Mouse (Mus musculus): ENCODE results near the gene Sik1. TPM values are rescaled to one million over a fixed set of nuclear protein-coding genes. Genes with fewer than 3 reads are reported as not detected.
A peak's percentile ranks its signal among the peaks of the same experiment; 100 is the strongest.

Gene Sik1
- polyA plus RNA-seq, 1 experiment from 2014 or later = 8.8 TPM

GRCm38 (mm10) chr17:31834320-31835065 lies 21.1 kb downstream of the Sik1 start:
- Histone ChIP-seq H3K36me3 (no peaks in the 10 kb centered on the region), H3K9ac (no peak overlapping the region), H3K9me3 (no peaks in the 10 kb centered on the region), H3K27ac (peak overlapping the region; percentile 58), H3K4me3 (replicated peaks) (no peak overlapping the region), H3K27me3 (replicated peaks) (no peaks in the 10 kb centered on the region), H3K4me1 (replicated peaks) (peaks cover 36% of the 10 kb centered on the region), H3K4me2 (replicated peaks) (no peak overlapping the region)
- 65% methylated on average over 6 of the region's 6 CpGs for WGBS
- ATAC-seq = peak; percentile 70

DNA sequence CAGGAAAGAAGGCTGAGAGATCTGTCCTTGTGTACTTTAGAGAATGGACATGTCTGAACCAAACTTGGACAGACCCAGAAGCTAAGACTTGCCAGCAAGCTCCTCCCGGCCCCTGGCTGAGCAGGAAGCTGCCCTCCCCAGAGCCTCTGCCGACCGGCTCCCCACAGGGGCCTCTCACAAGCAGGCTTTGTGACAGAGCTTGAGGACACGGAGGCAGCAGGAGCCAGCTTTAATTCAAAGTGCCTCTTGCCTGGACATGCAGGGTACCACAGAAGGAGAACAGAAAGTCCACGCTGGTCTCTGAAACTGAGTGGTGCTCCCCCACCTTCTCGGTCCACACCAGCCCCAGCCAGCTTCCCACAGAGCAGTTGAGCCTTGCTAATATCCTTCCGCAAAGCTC lies 21.9 kb downstream of the Sik1 start:
- H3K27me3 ChIP-seq (replicated peaks) = no peaks in the 10 kb centered on the region
- peak; percentile 62; the same call in 1 of the 2 replicates for ATAC-seq
- WGBS = 30% methylated on average over 7 of the region's 7 CpGs

DNA sequence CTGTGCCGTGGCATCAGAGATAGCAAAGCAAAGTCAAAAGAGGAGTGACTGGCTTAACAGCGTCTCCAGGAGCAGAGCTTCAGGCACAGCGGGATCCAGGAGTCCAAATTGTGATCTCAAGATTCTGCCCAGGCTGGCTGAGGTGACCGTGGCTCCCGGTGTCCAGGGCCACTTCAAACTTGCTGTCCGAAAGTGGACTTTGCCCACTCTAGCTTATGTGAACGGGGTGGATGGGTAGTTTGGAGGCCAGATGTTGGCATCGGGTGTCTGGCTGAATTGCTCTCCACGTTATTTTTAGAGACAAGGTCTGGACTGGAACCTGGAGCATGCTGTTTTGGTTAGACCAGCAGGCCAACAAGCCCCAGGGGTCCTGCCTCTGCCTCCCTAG lies 23.0 kb downstream of the Sik1 start:
- Histone ChIP-seq H3K9me3 (no peaks in the 10 kb centered on the region), H3K4me2 (replicated peaks) (no peak overlapping the region), H3K27ac (no peak overlapping the region), H3K4me3 (replicated peaks) (no peak overlapping the region), H3K9ac (no peak overlapping the region), H3K4me1 (replicated peaks) (peaks cover 39% of the 10 kb centered on the region), H3K27me3 (replicated peaks) (no peaks in the 10 kb centered on the region), H3K36me3 (no peaks in the 10 kb centered on the region)
- no peak for ATAC-seq
- 91% methylated on average over 9 of the region's 9 CpGs for WGBS

More for the DNA sequence above, 21.9 kb downstream of the Sik1 start:
- Histone ChIP-seq H3K36me3 (no peaks in the 10 kb centered on the region), H3K9me3 (no peaks in the 10 kb centered on the region), H3K27ac (peak overlapping the region; percentile 58; the same call in 1 of the 2 replicates), H3K4me3 (replicated peaks) (no peak overlapping the region), H3K9ac (peak overlapping the region; percentile 32; the same call in 1 of the 2 replicates), H3K4me2 (replicated peaks) (peak overlapping the region; percentile 38), H3K4me1 (replicated peaks) (peaks cover 36% of the 10 kb centered on the region)

- WGBS = 88% methylated on average over 14 of the region's 14 CpGs
- no peak for ATAC-seq
- peaks cover 41% of the 10 kb centered on the region for H3K4me1 ChIP-seq (replicated peaks)
- H3K36me3 ChIP-seq = no peaks in the 10 kb centered on the region
- H3K9ac ChIP-seq = no peak overlapping the region
- H3K27me3 ChIP-seq (replicated peaks) = no peaks in the 10 kb centered on the region
- no peaks in the 10 kb centered on the region for H3K9me3 ChIP-seq
- H3K4me3 ChIP-seq (replicated peaks) = no peak overlapping the region
- H3K4me2 ChIP-seq (replicated peaks) = no peak overlapping the region
- H3K27ac ChIP-seq = no peak overlapping the region
Observed at GRCm38 (mm10) chr17:31831866-31832576, 23.6 kb downstream of the Sik1 start.

DNA sequence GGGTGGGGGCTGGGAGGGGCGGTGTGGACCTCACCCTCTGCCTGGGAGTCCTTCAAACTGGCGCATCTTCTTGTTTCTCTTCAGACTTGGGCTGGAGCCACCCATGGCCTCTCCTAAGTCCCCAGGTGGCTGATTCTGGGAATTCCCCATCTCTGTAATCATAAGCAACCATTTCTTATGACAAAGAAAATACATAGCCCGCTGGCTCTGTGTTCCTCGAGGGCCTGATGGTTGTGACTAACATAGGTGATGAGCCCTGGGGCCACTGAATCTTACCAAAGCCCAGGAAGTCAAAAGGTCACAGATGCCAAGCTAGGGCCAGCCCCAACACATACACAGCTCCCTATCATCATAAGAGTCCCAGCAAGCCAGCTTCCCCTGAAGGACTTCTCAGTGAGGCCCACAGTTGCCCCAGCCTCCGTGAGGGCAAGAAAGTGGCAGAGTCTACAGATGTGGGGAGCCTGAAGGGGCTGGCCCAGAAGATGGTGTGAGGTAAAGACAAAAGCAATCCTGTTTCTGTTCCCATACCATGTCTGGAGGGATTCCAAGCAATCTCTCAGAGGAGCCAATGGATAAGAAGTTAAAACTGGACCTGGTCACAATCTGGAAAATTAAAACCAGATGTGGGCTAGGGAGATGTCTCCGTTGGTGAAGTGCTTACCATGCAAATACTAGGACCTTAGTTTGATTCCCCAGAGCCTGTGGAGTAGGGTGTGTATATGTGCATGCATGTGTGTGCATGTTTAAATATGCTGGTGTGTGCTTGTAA lies 24.3 kb downstream of the Sik1 start:
- Histone ChIP-seq H3K27ac (no peak overlapping the region), H3K4me2 (replicated peaks) (no peak overlapping the region), H3K9ac (no peak overlapping the region), H3K4me3 (replicated peaks) (no peak overlapping the region), H3K4me1 (replicated peaks) (peaks cover 37% of the 10 kb centered on the region), H3K9me3 (no peaks in the 10 kb centered on the region), H3K36me3 (no peaks in the 10 kb centered on the region), H3K27me3 (replicated peaks) (no peaks in the 10 kb centered on the region)
- ATAC-seq = no peak
- 73% methylated on average over 6 of the region's 6 CpGs for WGBS

DNA sequence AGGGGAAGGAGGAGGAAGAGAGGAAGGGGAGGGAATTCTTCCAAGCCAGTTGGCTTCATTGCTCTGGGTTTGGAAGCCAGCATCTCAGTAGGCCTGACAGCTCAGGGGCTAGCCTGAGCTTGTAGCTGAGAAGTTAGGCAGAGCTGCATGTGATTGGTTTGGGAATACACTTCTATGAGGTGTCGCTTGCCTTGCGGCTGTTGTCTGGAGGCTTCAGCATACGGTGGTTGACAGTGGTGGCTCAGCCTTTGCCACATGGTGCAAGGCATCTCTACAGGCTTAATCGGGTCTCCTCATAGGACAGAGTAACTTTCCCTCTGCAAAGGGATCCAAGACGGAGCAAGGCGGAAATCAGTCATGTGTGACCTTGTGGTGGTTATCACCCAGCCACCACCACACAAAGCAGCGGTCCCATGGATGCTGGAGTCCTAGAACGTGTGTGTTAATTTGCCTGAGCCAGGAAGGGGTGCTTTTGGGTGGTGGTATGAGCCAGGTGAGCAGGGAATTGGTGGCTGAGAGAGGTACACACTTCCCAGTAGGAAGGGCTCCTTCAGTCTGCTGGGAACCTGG lies 25.0 kb downstream of the Sik1 start:
- no peak overlapping the region for H3K4me3 ChIP-seq (replicated peaks)
- no peak overlapping the region for H3K27ac ChIP-seq
- 87% methylated on average over 8 of the region's 8 CpGs for WGBS
- no peak overlapping the region for H3K9ac ChIP-seq
- H3K9me3 ChIP-seq = no peaks in the 10 kb centered on the region
- no peaks in the 10 kb centered on the region for H3K36me3 ChIP-seq
- ATAC-seq = no peak
- H3K27me3 ChIP-seq (replicated peaks) = no peaks in the 10 kb centered on the region
- H3K4me2 ChIP-seq (replicated peaks) = no peak overlapping the region
- H3K4me1 ChIP-seq (replicated peaks) = peaks cover 35% of the 10 kb centered on the region

DNA sequence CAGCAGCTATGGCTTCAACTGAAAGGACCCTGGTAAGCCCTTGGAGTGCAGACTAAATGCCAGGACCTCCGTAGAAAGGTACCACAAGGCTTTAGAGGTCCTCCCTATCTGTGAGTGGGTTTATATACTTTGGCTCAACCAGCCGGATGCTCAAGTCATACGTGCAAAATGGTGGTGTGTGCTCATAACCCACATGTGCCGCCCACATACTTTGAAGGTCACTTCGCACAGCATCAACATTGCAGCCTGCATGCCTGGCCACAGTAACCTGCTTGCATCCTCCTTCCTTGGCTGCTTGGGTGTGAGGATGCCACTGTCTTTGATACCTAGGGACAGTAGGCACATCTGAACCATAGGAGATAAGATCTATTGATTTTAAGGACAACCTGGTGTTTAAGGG lies 26.7 kb downstream of the Sik1 start:
- H3K27ac ChIP-seq = no peak overlapping the region
- H3K9ac ChIP-seq = no peak overlapping the region
- ATAC-seq = no peak
- no peaks in the 10 kb centered on the region for H3K27me3 ChIP-seq (replicated peaks)
- no peaks in the 10 kb centered on the region for H3K36me3 ChIP-seq
- H3K4me1 ChIP-seq (replicated peaks) = peaks cover 21% of the 10 kb centered on the region
- H3K4me2 ChIP-seq (replicated peaks) = no peak overlapping the region
- H3K9me3 ChIP-seq = no peaks in the 10 kb centered on the region
- WGBS = 89% methylated on average over 5 of the region's 5 CpGs
- H3K4me3 ChIP-seq (replicated peaks) = no peak overlapping the region

DNA sequence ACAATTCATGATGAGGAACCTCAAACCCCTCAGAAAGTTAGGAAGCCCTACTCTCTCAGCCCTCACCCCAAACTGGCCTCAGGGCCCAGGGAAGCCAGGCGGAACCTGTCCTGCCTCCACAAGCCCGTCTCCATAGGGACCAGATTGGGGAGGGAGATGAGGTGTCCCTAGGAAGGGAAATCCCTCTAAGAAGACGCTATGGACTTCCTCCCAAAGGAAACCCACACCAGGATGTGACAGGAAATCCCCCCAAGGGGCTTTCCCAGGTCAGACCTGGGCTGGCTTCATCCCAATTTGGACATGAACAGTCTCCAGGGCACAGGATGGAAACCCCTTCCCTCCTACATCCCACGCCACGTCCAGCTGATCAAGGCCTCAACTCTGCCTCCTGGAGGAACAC lies 27.5 kb downstream of the Sik1 start:
- 74% methylated on average over 5 of the region's 5 CpGs for WGBS
- Histone ChIP-seq H3K36me3 (no peaks in the 10 kb centered on the region), H3K4me2 (replicated peaks) (no peak overlapping the region), H3K27ac (0 out of 2 replicates have a peak overlapping the region, but pooled peaks have one; percentile 84), H3K9ac (no peak overlapping the region), H3K9me3 (no peaks in the 10 kb centered on the region), H3K4me3 (replicated peaks) (no peak overlapping the region), H3K4me1 (replicated peaks) (peaks cover 13% of the 10 kb centered on the region), H3K27me3 (replicated peaks) (no peaks in the 10 kb centered on the region)
- ATAC-seq = no peak

- WGBS = 23% methylated on average over 5 of the region's 5 CpGs
- H3K36me3 ChIP-seq = no peaks in the 10 kb centered on the region
- H3K4me1 ChIP-seq (replicated peaks) = peaks cover 13% of the 10 kb centered on the region
- no peak overlapping the region for H3K4me3 ChIP-seq (replicated peaks)
- no peaks in the 10 kb centered on the region for H3K27me3 ChIP-seq (replicated peaks)
- H3K9ac ChIP-seq = no peak overlapping the region
- peak overlapping the region; percentile 84 for H3K27ac ChIP-seq
- peak; percentile 82 for ATAC-seq
- H3K4me2 ChIP-seq (replicated peaks) = peak overlapping the region; percentile 26; the same call in 1 of the 2 replicates
- no peaks in the 10 kb centered on the region for H3K9me3 ChIP-seq
Observed at GRCm38 (mm10) chr17:31827206-31827605, 28.4 kb downstream of the Sik1 start.

DNA sequence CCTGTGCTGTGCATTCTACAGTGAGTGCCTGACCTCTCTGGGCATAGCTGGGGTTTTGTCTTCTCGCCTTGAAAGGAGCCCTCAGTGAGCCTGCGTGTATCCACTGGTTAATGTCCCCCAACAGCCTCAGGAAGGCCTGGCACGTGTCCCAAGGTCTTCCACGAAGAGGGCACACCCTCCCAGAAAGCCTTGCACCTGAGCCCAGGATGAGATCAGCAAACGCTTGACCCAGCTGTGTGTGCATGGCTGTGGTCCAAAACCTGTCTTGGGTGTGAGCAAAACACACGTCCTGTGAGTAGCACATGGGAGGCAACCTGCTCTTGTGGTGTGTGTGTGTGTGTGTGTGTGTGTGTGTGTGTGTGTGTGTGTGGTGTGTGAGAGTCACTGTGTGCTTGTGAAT lies 28.9 kb downstream of the Sik1 start:
- H3K4me2 ChIP-seq (replicated peaks) = no peak overlapping the region
- peak overlapping the region; percentile 84; the same call in 1 of the 2 replicates for H3K27ac ChIP-seq
- peak; percentile 60 for ATAC-seq
- no peak overlapping the region for H3K9ac ChIP-seq
- no peaks in the 10 kb centered on the region for H3K27me3 ChIP-seq (replicated peaks)
- H3K4me3 ChIP-seq (replicated peaks) = no peak overlapping the region
- peaks cover 13% of the 10 kb centered on the region for H3K4me1 ChIP-seq (replicated peaks)
- H3K36me3 ChIP-seq = no peaks in the 10 kb centered on the region
- WGBS = 40% methylated on average over 6 of the region's 6 CpGs
- H3K9me3 ChIP-seq = no peaks in the 10 kb centered on the region

- Histone ChIP-seq H3K4me3 (replicated peaks) (no peak overlapping the region), H3K4me1 (replicated peaks) (peaks cover 15% of the 10 kb centered on the region), H3K9me3 (no peaks in the 10 kb centered on the region), H3K9ac (no peak overlapping the region), H3K4me2 (replicated peaks) (no peak overlapping the region), H3K36me3 (no peaks in the 10 kb centered on the region), H3K27ac (no peak overlapping the region), H3K27me3 (replicated peaks) (no peaks in the 10 kb centered on the region)
- no peak for ATAC-seq
- WGBS = 89% methylated on average over 9 of the region's 9 CpGs
Observed at GRCm38 (mm10) chr17:31825678-31826077, 29.9 kb downstream of the Sik1 start.

DNA sequence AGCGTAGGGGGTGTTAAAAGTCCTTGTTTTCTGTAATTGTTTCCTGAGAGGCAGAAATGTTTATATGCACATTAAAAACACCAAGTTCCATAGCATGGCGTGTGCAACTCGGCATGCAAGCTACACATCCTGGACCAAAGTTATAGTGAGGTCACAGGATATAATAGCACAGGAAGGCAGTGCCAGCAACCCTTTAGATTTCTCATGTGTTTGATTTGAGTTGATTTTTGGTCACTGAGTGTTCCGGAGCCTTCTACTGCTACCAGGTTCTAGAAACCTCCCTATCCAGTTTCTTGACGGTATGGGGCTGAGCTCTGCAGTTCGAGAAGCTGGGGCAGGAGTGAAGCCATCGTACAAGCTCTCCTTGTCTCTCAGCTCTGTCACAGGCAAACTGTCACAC lies 30.8 kb downstream of the Sik1 start:
- Histone ChIP-seq H3K4me2 (replicated peaks) (no peak overlapping the region), H3K27me3 (replicated peaks) (no peaks in the 10 kb centered on the region), H3K9ac (no peak overlapping the region), H3K27ac (no peak overlapping the region), H3K36me3 (no peaks in the 10 kb centered on the region), H3K4me3 (replicated peaks) (no peak overlapping the region), H3K9me3 (no peaks in the 10 kb centered on the region), H3K4me1 (replicated peaks) (peaks cover 21% of the 10 kb centered on the region)
- 83% methylated on average over 7 of the region's 7 CpGs for WGBS
- ATAC-seq = no peak

Measured in intestine, embryonic 15.5 days (tissue).